Mouse (Mus musculus) liver, embryonic 14.5 days (tissue): ENCODE results near the gene Armh2.

Source experiments
- CTCF ChIP-seq: IDR thresholded peaks from 2 replicates; pipeline ENCODE4 v1.5.1; 2016; ENCODE audit warnings: antibody characterized with exemption, low read depth, control low read depth
- EP300 ChIP-seq: IDR thresholded peaks from 2 replicates; pipeline ENCODE4 v1.6.1; 2016; ENCODE audit warnings: antibody characterized with exemption, low read depth

- TF ChIP-seq CTCF (no peak), EP300 (no peak)
Measured at GRCm38 (mm10) chr13:24702128-24702527, 38.9 kb upstream of the Armh2 start.
